Mouse (Mus musculus) v-Abl transformed pro-B cells (cell line): ENCODE data around the gene Yipf3.

Experiments
- in situ Hi-C, 2 experiments: fragments of 400-800 bp; cut with MboI; formaldehyde crosslinking; loops; one replicate each; pipeline ENCODE4 v1.15.1; 2025; ENCODE audit not compliant: unreplicated experiment in 2 of 2

The Yipf3 gene

GRCm38 (mm10) chr17:46277586-46277985, 29.7 kb downstream of the Yipf3 start:
- in situ Hi-C loops = loop anchor here in 1 of 2 experiments (25.0 kb wide), 1 partner anchor 540 kb away; the partner anchor contains the start of gene 1600014C23Rik

- in situ Hi-C loops = loop anchor here in 1 of 2 experiments (25.0 kb wide), 1 partner anchor 541 kb away; the partner anchor contains the start of gene 1600014C23Rik
These were observed 30.3 kb downstream of the Yipf3 start for GRCm38 (mm10) chr17:46278011-46278765.

GRCm38 (mm10) chr17:46282483-46283123, 34.7 kb downstream of the Yipf3 start, which contains the start of gene Tjap1:
TSS of gene Tjap1 (minus strand) at chr17:46283026.
- in situ Hi-C loops = loop anchor here in 1 of 2 experiments (25.0 kb wide), 1 partner anchor 545 kb away; the partner anchor contains the start of gene 1600014C23Rik

GRCm38 (mm10) chr17:46283140-46283539, 35.3 kb downstream of the Yipf3 start:
- in situ Hi-C loops = loop anchor here in 1 of 2 experiments (25.0 kb wide), 1 partner anchor 546 kb away; the partner anchor contains the start of gene 1600014C23Rik

GRCm38 (mm10) chr17:46283911-46284310, 36.0 kb downstream of the Yipf3 start:
- in situ Hi-C loops = loop anchor here in 1 of 2 experiments (25.0 kb wide), 1 partner anchor 547 kb away; the partner anchor contains the start of gene 1600014C23Rik

- in situ Hi-C loops = loop anchor here in 1 of 2 experiments (25.0 kb wide), 1 partner anchor 547 kb away; the partner anchor contains the start of gene 1600014C23Rik
These were observed 36.8 kb downstream of the Yipf3 start for GRCm38 (mm10) chr17:46284653-46285052.

- in situ Hi-C loops = loop anchor here in 1 of 2 experiments (25.0 kb wide), 1 partner anchor 548 kb away; the partner anchor contains the start of gene 1600014C23Rik
These were observed 37.5 kb downstream of the Yipf3 start for GRCm38 (mm10) chr17:46285407-46285806.

GRCm38 (mm10) chr17:46287678-46288095, 39.8 kb downstream of the Yipf3 start:
- in situ Hi-C loops = loop anchor here in 1 of 2 experiments (25.0 kb wide), 1 partner anchor 550 kb away; the partner anchor contains the start of gene 1600014C23Rik

- in situ Hi-C loops = loop anchor here in 1 of 2 experiments (25.0 kb wide), 1 partner anchor 559 kb away; the partner anchor contains the start of gene 1600014C23Rik
These were observed 48.7 kb downstream of the Yipf3 start for GRCm38 (mm10) chr17:46296601-46297000.

- in situ Hi-C loops = loop anchor here in 1 of 2 experiments (25.0 kb wide), 1 partner anchor 560 kb away; the partner anchor contains the start of gene 1600014C23Rik
These were observed 49.1 kb downstream of the Yipf3 start for GRCm38 (mm10) chr17:46297028-46297363.

GRCm38 (mm10) chr17:46297364-46298219, 49.7 kb downstream of the Yipf3 start, which contains the start of gene Dlk2:
TSS of gene Dlk2 (plus strand) at chr17:46297421.
- in situ Hi-C loops = loop anchor here in 1 of 2 experiments (25.0 kb wide), 1 partner anchor 560 kb away; the partner anchor contains the start of gene 1600014C23Rik

- in situ Hi-C loops = loop anchor here in 1 of 2 experiments (25.0 kb wide), 1 partner anchor 561 kb away; the partner anchor contains the start of gene 1600014C23Rik
These were observed 50.5 kb downstream of the Yipf3 start for GRCm38 (mm10) chr17:46298220-46298913.

- in situ Hi-C loops = loop anchor here (5.0 kb wide), 1 partner anchor 35 kb away; no protein-coding TSS in a partner anchor
These were observed 54.0 kb downstream of the Yipf3 start for GRCm38 (mm10) chr17:46301892-46302291.
